Mouse (Mus musculus): ENCODE results near the gene Rgs2. TPM values are rescaled to one million over a fixed set of nuclear protein-coding genes. Genes with fewer than 3 reads are reported as not detected.

The Rgs2 gene
- polyA plus RNA-seq (2012; ENCODE audit: insufficient read depth, low replicate concordance): 36.1 TPM in 1 of 2 replicates, not detected in the other

DNA sequence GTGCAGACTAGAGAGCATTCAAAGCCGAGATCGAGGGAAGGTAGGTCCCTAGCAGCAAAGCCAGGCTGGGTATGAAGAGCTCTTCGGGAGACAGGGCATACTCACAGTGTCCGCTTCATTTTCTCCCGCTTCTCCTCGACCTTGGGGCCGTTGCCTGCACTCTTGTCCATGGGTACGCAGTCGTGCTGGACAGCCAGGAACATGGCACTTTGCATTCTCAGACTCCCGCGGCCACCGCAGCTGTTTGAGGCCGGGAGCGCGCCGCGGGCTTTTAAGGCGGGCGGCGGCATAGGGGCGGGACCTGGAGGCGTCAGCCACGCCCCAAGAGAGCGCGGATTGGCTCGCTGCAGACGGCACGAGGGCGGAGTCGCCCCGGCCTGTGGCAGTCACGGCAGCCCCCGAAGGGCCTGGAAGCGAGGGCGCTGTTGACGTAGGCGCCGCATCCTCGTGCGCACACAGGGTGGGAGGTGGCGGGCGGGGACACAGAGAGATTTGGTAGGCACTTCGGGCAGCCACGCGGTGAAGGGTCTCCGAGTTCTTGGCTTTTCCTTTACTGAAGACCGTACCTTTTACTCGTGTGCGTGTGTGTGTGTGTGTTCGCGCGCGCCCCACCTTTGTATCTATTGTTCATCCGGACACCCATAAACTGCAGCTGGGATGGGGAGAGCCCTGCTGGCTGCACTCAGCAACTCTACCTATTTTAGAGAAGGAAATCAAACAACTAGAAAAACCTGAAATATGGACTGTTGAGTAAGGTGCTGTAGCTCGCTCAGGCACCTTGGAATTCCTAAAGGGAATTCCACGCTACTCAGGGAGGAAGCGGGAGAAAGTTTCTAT, at the start of gene Rgs2:
Gene Rgs2 (minus strand): TSS at position 258 of the 837 bp plus-strand sequence.
- Histone ChIP-seq H3K9me3 (no peaks in the 10 kb centered on the region), H3K27me3 (replicated peaks) (no peaks in the 10 kb centered on the region), H3K4me1 (peaks cover 36% of the 10 kb centered on the region), H3K4me3 (replicated peaks) (peak within 1 kb of the TSS; percentile 98), H3K36me3 (replicated peaks; ENCODE audit: low read length) (peaks cover 12% of the 10 kb centered on the region)
- no peak for TF ChIP-seq FLI1 (IDR thresholded peaks at IDR 0.05; ENCODE audit: low read length)
- no peak for TF ChIP-seq GATA1 (IDR thresholded peaks at IDR 0.05; ENCODE audit: borderline replicate concordance, low read length)

DNA sequence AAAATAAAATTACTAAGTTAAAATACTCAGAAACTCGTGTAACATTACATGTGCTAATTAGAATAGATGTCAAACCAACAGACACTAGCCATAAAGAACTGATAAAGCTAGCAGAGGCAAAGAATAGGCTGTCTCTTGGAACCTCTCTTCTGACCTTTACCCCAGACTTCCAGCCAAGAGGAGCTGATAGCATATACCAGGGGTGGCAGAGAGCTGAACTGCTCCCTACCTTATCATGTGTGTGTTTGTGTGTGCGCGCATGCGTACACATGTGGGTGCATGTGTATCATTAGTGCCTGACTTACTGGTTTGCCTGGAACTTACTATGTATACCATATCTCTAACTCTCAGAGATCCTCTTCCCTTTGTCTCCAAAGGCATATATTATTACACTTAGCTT, 49.4 kb upstream of the Rgs2 start:
- Histone ChIP-seq H3K27me3 (replicated peaks) (no peaks in the 10 kb centered on the region), H3K4me3 (replicated peaks) (no peak overlapping the region), H3K9me3 (no peaks in the 10 kb centered on the region), H3K4me1 (no peaks in the 10 kb centered on the region), H3K36me3 (replicated peaks; ENCODE audit: low read length) (no peaks in the 10 kb centered on the region)
- TF ChIP-seq GATA1 (IDR thresholded peaks at IDR 0.05; ENCODE audit: borderline replicate concordance, low read length) (no peak), FLI1 (IDR thresholded peaks at IDR 0.05; ENCODE audit: low read length) (no peak)

DNA sequence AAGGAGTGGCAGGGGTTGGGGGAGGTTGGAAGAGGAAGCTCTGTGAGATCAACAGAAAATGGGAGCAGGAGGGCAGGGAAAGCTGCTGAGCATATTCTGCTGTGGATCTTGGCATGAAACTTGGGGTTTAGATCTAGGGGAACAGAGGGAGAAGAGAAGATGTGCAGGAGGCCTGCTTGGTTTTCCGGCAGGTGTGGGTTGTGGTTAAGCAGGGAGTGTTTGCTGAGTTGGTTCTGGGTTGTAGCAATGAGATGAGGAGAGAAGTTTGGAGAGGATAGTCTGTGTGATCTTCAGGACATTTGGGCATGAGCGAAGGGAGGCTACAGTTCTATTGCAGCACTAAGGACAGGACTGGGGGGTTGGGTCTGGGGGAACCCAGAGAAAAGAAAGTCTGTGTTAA, 37.9 kb upstream of the Rgs2 start:
- H3K27me3 ChIP-seq (replicated peaks): no peaks in the 10 kb centered on the region
- H3K36me3 ChIP-seq (replicated peaks; ENCODE audit: low read length): no peaks in the 10 kb centered on the region
- no peaks in the 10 kb centered on the region for H3K9me3 ChIP-seq
- no peaks in the 10 kb centered on the region for H3K4me1 ChIP-seq
- TF ChIP-seq GATA1 (IDR thresholded peaks at IDR 0.05; ENCODE audit: borderline replicate concordance, low read length) (no peak), FLI1 (IDR thresholded peaks at IDR 0.05; ENCODE audit: low read length) (no peak)
- H3K4me3 ChIP-seq (replicated peaks): no peak overlapping the region

DNA sequence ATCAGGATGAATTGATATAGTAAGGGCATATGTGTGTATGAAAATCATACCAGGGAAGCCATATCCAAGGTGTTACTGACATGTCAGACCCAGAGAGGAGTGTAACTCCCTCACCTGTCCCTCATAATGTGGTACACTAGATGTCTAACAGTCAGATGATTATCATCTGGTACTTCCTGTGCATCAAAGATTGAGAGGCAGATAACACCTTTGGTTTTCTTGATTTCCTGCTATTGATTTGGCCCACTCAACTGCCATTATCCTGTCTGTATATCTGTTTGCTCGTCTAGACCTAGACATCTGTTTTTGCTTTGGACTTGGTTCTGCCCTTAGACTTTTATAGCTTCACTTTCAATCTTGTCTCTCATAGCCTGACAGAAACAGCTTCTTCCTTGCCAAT, 29.5 kb upstream of the Rgs2 start:
- Histone ChIP-seq H3K27me3 (replicated peaks) (no peaks in the 10 kb centered on the region), H3K9me3 (no peaks in the 10 kb centered on the region), H3K36me3 (replicated peaks; ENCODE audit: low read length) (no peaks in the 10 kb centered on the region), H3K4me1 (no peaks in the 10 kb centered on the region), H3K4me3 (replicated peaks) (no peak overlapping the region)
- TF ChIP-seq GATA1 (IDR thresholded peaks at IDR 0.05; ENCODE audit: borderline replicate concordance, low read length): no peak
- TF ChIP-seq FLI1 (IDR thresholded peaks at IDR 0.05; ENCODE audit: low read length): no peak

DNA sequence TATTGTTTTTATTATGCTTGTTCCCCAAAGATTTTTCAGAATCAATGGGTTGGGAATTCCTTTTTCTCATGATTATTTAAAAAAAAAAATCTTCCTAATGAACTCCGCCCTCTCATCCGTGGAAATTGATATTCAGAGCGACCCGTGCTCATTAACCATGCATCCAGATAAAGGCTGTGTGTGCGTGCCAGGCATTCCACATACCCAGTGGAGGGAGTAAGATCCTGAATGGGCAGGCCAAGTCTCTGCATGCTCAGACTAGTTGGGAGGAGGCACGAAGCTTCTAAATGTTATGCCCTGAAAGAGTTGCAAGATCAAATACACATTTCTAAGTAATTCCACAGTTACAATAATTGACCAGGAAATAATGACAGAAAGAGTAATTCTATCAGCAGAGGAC, 26.5 kb upstream of the Rgs2 start:
- Histone ChIP-seq H3K4me1 (no peaks in the 10 kb centered on the region), H3K4me3 (replicated peaks) (no peak overlapping the region), H3K9me3 (no peaks in the 10 kb centered on the region), H3K36me3 (replicated peaks; ENCODE audit: low read length) (no peaks in the 10 kb centered on the region), H3K27me3 (replicated peaks) (no peaks in the 10 kb centered on the region)
- no peak for TF ChIP-seq FLI1 (IDR thresholded peaks at IDR 0.05; ENCODE audit: low read length)
- TF ChIP-seq GATA1 (IDR thresholded peaks at IDR 0.05; ENCODE audit: borderline replicate concordance, low read length): no peak

DNA sequence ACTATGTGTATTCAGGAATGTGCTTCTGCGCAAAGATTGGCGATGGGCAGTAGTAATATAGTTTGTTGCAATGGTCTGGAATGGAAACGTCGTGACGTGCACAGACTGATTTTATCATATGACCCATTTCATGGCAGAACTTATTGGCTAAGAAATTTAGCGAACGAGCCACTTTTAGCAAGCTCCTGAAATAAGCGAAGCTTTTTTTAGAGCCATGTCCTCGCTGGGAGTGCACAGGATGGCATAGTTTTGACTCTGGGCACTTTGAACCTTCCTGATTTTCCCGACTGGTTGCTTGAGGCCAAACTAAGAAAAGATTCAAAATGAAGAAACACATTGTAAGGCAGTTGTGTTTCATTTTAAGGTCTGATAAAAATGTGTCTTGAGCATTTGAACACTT, 25.7 kb upstream of the Rgs2 start:
- H3K4me1 ChIP-seq: no peaks in the 10 kb centered on the region
- TF ChIP-seq FLI1 (IDR thresholded peaks at IDR 0.05; ENCODE audit: low read length) (no peak), GATA1 (IDR thresholded peaks at IDR 0.05; ENCODE audit: borderline replicate concordance, low read length) (no peak)

DNA sequence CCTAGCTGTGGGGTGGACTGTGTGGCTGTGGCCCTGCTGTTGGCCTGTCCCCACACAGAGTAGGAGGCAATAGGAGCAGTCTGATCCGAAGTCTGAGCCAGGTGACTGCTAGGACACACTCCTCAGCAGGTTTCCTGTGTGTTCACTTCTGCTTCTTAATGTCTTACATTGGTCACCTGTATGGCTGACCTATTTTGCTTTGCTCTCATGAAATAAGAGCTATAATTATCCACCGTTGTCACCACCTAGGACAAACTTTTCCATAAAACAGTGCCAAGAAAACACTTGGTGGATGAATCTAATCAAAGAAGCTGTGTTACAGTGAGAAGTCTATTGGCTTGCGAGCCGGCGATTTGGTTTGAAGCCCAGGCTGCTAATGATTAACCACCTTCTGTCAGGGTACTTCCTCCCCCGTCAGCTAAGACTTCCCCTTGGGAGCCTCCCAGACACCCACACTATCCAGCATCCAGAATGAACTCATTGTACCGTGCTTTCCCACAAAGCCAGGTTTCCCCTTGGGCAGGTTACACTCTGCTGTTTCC, 14.5 kb upstream of the Rgs2 start:
- Histone ChIP-seq H3K4me3 (replicated peaks) (no peak overlapping the region), H3K4me1 (peaks cover 7% of the 10 kb centered on the region; the same call in 1 of the 2 replicates), H3K9me3 (no peaks in the 10 kb centered on the region), H3K36me3 (replicated peaks; ENCODE audit: low read length) (no peaks in the 10 kb centered on the region), H3K27me3 (replicated peaks) (no peaks in the 10 kb centered on the region)
- TF ChIP-seq FLI1 (IDR thresholded peaks at IDR 0.05; ENCODE audit: low read length): no peak
- TF ChIP-seq GATA1 (IDR thresholded peaks at IDR 0.05; ENCODE audit: borderline replicate concordance, low read length): no peak

More for the DNA sequence above, 25.7 kb upstream of the Rgs2 start:
- H3K9me3 ChIP-seq: no peaks in the 10 kb centered on the region
- H3K4me3 ChIP-seq (replicated peaks): no peak overlapping the region
- no peaks in the 10 kb centered on the region for H3K36me3 ChIP-seq (replicated peaks; ENCODE audit: low read length)
- H3K27me3 ChIP-seq (replicated peaks): no peaks in the 10 kb centered on the region

DNA sequence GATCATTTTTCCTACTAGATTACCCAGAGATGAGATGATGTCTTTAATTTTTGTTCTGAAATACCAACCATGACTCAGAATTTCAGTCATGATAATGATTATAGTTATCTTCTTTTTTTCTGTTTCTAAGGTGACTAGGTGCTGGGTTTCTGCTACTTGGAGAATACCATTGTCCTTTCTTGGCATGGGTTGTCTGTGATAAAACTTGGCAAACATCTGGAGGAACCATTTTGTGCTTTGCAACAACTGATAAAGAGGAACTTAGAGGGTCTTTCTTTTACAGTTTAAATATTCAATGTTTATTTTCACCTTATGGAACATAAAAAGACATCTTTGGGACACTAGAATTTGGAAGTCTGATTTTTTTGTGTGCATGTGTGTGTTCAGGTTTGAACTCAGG, 10.0 kb upstream of the Rgs2 start:
- Histone ChIP-seq H3K4me3 (replicated peaks) (no peak overlapping the region), H3K4me1 (peaks cover 3% of the 10 kb centered on the region; the same call in 1 of the 2 replicates), H3K36me3 (replicated peaks; ENCODE audit: low read length) (no peaks in the 10 kb centered on the region), H3K27me3 (replicated peaks) (no peaks in the 10 kb centered on the region), H3K9me3 (no peaks in the 10 kb centered on the region)
- TF ChIP-seq GATA1 (IDR thresholded peaks at IDR 0.05; ENCODE audit: borderline replicate concordance, low read length): no peak
- TF ChIP-seq FLI1 (IDR thresholded peaks at IDR 0.05; ENCODE audit: low read length): no peak

DNA sequence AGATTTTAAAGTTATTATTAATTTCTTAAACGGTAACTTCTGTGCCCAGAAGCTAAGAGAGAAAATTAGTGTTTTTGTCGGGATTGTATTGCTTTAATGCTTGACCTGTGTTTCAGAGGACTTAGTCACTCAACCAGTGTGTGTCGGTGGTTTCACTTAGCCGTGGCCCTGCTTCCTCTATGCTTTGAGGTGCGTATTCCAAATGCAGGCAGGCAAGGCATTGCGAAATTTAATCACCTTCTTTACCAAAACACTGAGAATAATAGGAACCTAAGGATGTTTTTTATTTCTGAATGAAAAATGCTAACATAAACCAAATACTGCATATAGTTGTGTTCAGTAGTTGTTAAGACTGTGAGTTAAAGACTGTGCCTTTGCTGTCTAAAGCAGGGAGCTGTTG, 3.4 kb upstream of the Rgs2 start:
- H3K9me3 ChIP-seq: no peaks in the 10 kb centered on the region
- no peak for TF ChIP-seq FLI1 (IDR thresholded peaks at IDR 0.05; ENCODE audit: low read length)
- H3K36me3 ChIP-seq (replicated peaks; ENCODE audit: low read length): no peaks in the 10 kb centered on the region

DNA sequence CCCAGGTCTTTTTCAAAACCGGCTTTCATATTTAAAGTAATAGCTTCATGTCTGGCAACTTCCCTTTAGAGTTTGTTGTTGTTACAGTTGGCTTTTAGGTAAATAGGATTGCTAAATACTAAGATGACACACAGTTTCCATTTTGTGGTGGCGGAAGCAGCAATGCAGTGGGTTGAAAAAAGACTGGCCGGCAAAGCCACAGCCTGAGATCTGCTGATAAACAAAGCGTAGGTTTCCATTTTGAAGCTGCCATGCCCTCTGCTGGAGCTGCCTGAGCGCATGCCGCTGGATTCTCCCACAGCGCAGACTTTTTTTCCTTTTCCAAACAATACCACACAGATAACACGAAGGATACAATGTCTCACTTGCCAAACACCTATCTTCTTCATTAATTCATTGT, 2.6 kb upstream of the Rgs2 start:
- no peaks in the 10 kb centered on the region for H3K9me3 ChIP-seq
- H3K36me3 ChIP-seq (replicated peaks; ENCODE audit: low read length): peaks cover 7% of the 10 kb centered on the region
- H3K4me1 ChIP-seq: peaks cover 32% of the 10 kb centered on the region
- H3K27me3 ChIP-seq (replicated peaks): no peaks in the 10 kb centered on the region
- TF ChIP-seq FLI1 (IDR thresholded peaks at IDR 0.05; ENCODE audit: low read length) (no peak), GATA1 (IDR thresholded peaks at IDR 0.05; ENCODE audit: borderline replicate concordance, low read length) (peak; percentile 96)
- H3K4me3 ChIP-seq (replicated peaks): peak overlapping the region; percentile 86

More for the DNA sequence above, 3.4 kb upstream of the Rgs2 start:
- H3K27me3 ChIP-seq (replicated peaks): no peaks in the 10 kb centered on the region
- peak overlapping the region; percentile 77 for H3K4me3 ChIP-seq (replicated peaks)
- peaks cover 32% of the 10 kb centered on the region for H3K4me1 ChIP-seq
